Mouse (Mus musculus) CD4-positive naive resting alpha-beta T cell, adult 76 days (primary cell): ENCODE results near the gene Pknox2. TPM values are rescaled to one million over a fixed set of nuclear protein-coding genes. Genes with fewer than 3 reads are reported as not detected.

Experiments
- total RNA-seq: library from RNA; stranded (reverse); gene quantifications from one replicate; pipeline ENCODE4 v1.2.4, GENCODE M21; 2023

Gene Pknox2
- not detected for total RNA-seq

DNA sequence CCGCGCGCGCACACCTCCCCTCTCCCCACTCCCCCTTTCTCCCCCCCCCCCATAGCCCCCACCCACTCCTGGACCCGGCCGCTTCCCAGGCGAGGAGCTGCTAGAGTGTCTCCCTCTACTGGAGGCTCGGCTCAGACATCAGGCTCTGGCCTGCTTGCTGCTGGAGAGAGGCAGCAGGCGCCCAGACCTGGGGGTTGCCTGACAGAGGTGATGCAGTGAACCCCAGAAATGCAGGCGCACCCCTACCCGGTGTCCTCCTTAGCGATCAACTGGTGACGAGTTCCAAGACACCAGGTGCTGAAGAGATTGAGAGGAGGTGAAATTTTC is at the start of gene Pknox2:
Gene Pknox2 (minus strand): TSS at position 49 of the 327 bp plus-strand sequence.

Other genes starting within 250 kb of the Pknox2 start
- 0.41 TPM for gene Tmem218, start 60.8 kb upstream of the Pknox2 start, total RNA-seq
- 3.9 TPM for gene Slc37a2, start 108.3 kb upstream of the Pknox2 start, total RNA-seq
- 13.5 TPM for gene Ccdc15, start 201.0 kb upstream of the Pknox2 start, total RNA-seq
- gene Hepacam, start 219.9 kb upstream of the Pknox2 start, total RNA-seq: not detected